Mouse (Mus musculus): ENCODE results near the gene Efemp1. TPM values are rescaled to one million over a fixed set of nuclear protein-coding genes. Genes with fewer than 3 reads are reported as not detected.

Efemp1 gene
- polyA plus RNA-seq, 1 experiment from 2014 or later = 64.5 TPM

DNA sequence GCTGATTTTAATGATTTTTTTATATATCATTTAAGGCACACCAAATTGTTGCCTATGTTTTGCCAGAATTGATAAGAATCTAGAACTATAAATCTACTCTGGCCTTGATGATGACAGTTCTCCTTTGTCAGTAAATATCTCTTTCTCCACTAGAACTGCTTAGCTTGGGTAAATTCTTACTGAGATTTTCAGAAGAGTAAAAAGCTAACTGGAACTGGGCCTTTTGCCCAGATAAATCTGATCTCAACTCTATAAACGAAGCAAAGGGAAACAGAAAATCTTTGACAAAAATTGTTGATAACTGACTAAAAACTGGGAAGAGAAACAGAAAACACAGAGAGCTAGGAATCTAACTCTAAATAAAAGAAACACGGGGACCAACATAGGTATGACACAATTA is 51.6 kb downstream of the Efemp1 start:
- Histone ChIP-seq H3K4me1 (ENCODE audit: control insufficient read depth, insufficient read depth, low read length) (no peaks in the 10 kb centered on the region), H3K4me2 (ENCODE audit: low read depth, low read length) (no peak overlapping the region), H3K9ac (ENCODE audit: low read depth, low read length) (no peak overlapping the region), H3K9me3 (ENCODE audit: control insufficient read depth, low read length) (no peaks in the 10 kb centered on the region), H3K27ac (replicated peaks; ENCODE audit: low read depth, low read length) (no peak overlapping the region), H3K27me3 (replicated peaks; ENCODE audit: control insufficient read depth, insufficient read depth, low read length) (no peaks in the 10 kb centered on the region), H3K4me3 (ENCODE audit: low read depth, low read length) (no peak overlapping the region), H3K36me3 (ENCODE audit: control insufficient read depth, insufficient read depth, low read length) (no peaks in the 10 kb centered on the region)
- WGBS = 62% methylated on average over 2 of the region's 2 CpGs
- no peak for ATAC-seq (ENCODE audit: low read depth)
- peak; percentile 60 for DNase-seq (ENCODE audit: low spot score)

DNA sequence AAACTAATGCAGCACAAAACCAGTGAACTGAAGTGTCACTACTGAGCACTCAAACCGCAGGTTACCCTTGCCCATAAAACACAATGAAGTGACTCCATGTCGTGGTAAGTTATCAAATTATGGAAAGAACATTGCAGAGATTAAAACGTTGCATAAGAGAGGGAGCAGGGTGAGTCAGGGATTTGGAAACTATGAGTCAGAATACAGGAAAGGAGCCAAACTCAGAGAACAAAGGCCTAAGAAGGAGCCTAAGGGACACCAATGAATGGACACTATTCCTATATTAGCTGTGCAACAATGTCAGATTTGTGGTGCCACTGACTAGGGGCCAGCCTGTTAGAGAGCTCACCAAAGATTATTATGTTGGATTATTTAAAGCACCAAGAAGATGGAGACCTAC is 53.3 kb downstream of the Efemp1 start:
- whole genome bisulfite sequencing = 74% methylated on average over 3 of the region's 3 CpGs
- Histone ChIP-seq H3K9me3 (ENCODE audit: control insufficient read depth, low read length) (no peaks in the 10 kb centered on the region), H3K9ac (ENCODE audit: low read depth, low read length) (no peak overlapping the region), H3K27me3 (replicated peaks; ENCODE audit: control insufficient read depth, insufficient read depth, low read length) (no peaks in the 10 kb centered on the region), H3K36me3 (ENCODE audit: control insufficient read depth, insufficient read depth, low read length) (no peaks in the 10 kb centered on the region), H3K27ac (replicated peaks; ENCODE audit: low read depth, low read length) (no peak overlapping the region), H3K4me2 (ENCODE audit: low read depth, low read length) (no peak overlapping the region), H3K4me1 (ENCODE audit: control insufficient read depth, insufficient read depth, low read length) (no peaks in the 10 kb centered on the region), H3K4me3 (ENCODE audit: low read depth, low read length) (no peak overlapping the region)
- ATAC-seq (ENCODE audit: low read depth) = no peak
- no peak for DNase-seq (ENCODE audit: low spot score)

DNA sequence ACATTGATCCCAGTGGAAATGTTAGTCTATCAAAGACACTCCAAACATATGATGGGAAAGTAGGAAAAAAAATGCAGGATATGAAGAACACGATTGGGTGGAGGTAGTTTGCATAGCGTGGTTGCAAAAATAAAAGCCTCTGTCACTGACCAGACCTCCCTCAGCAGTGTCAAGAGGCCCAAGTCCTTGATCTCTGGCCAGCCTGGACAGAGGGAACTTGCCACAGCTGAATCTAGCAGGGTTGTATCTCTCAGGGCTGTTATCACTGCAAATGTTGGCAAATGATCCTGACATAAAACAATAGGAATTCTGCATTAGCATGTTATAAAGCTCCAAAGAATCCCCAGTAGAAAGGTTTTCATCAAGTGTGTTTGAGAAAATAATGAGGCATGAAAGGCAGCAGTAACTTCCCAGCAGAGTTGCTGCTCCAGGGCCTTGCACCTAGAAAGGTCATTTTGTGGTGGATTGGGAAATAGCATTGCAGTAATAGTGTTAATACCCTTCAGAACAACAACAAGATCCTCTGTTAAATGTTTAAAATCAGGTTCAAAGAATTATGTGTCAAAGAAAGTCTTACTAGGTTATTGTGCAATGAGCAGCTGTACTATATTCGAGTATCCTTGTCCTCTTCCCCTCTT is 56.0 kb downstream of the Efemp1 start:
- ATAC-seq (ENCODE audit: low read depth) = no peak
- no peak overlapping the region for H3K27ac ChIP-seq (replicated peaks; ENCODE audit: low read depth, low read length)
- 53% methylated on average over 3 of the region's 3 CpGs for WGBS
- H3K36me3 ChIP-seq (ENCODE audit: control insufficient read depth, insufficient read depth, low read length) = no peaks in the 10 kb centered on the region
- H3K4me3 ChIP-seq (ENCODE audit: low read depth, low read length) = no peak overlapping the region
- no peak overlapping the region for H3K9ac ChIP-seq (ENCODE audit: low read depth, low read length)
- no peaks in the 10 kb centered on the region for H3K9me3 ChIP-seq (ENCODE audit: control insufficient read depth, low read length)
- no peak overlapping the region for H3K4me2 ChIP-seq (ENCODE audit: low read depth, low read length)
- DNase-seq (ENCODE audit: low spot score) = peak; percentile 12
- peaks cover 5% of the 10 kb centered on the region; the same call in 1 of the 2 replicates for H3K4me1 ChIP-seq (ENCODE audit: control insufficient read depth, insufficient read depth, low read length)
- no peaks in the 10 kb centered on the region for H3K27me3 ChIP-seq (replicated peaks; ENCODE audit: control insufficient read depth, insufficient read depth, low read length)

DNA sequence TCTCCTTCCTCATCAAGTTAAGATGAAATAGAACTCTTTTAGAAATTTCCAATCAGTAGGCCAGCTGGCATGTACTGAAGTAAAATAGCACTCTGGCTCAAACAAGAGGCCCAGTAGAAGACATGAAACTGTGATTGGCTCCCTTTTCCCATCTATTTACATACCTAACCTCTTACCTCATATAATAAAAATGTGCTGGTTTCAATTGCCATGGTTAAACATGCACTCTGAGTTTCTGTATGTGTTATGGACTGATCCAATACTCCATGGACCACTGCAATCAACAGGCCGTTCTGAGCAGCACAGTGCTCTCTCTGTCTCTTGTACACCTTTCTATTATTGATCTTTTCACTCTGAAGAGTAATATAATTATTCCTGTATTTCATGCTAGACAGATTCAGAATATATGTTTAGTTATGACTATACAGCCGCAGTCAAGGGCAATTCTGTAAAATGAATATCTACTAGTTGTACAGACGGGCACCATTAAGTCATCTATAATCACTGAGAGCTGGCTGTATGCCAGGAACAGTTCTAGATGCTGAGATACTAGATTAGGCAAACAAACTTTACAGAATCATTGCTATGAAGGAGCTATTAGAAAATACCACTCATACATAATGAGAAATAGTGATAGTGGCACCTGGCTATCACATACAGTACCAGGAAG is 59.6 kb downstream of the Efemp1 start:
- no peaks in the 10 kb centered on the region for H3K9me3 ChIP-seq (ENCODE audit: control insufficient read depth, low read length)
- H3K27me3 ChIP-seq (replicated peaks; ENCODE audit: control insufficient read depth, insufficient read depth, low read length) = no peaks in the 10 kb centered on the region
- H3K27ac ChIP-seq (replicated peaks; ENCODE audit: low read depth, low read length) = no peak overlapping the region
- no peak overlapping the region for H3K4me3 ChIP-seq (ENCODE audit: low read depth, low read length)
- DNase-seq (ENCODE audit: low spot score) = peak; percentile 31
- H3K4me2 ChIP-seq (ENCODE audit: low read depth, low read length) = no peak overlapping the region
- H3K36me3 ChIP-seq (ENCODE audit: control insufficient read depth, insufficient read depth, low read length) = no peaks in the 10 kb centered on the region
- H3K4me1 ChIP-seq (ENCODE audit: control insufficient read depth, insufficient read depth, low read length) = peaks cover 5% of the 10 kb centered on the region; the same call in 1 of the 2 replicates
- H3K9ac ChIP-seq (ENCODE audit: low read depth, low read length) = no peak overlapping the region
- peak; percentile 62; the same call in 1 of the 2 replicates for ATAC-seq (ENCODE audit: low read depth)
- WGBS = 62% methylated on average over 3 of the region's 3 CpGs

DNA sequence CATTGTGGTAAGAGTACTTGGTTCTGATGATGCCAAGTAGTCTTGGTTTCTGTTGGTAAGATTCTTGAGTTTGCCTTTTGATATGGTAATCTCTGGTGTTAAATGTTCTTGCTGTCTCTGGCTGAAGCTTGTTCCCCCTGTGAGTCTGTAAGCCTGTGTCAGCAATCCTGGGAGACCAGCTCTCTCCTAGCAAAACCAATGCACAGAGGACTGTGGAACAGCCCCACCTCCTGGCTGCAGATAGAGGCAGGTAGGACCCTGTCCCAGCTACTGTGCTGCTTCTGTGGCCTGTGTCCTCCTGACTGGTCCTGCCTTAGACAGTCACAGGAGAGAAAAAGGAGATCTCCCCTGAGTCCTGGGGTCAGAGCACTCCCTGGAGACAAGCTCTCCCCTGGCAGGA is 81.4 kb downstream of the Efemp1 start:
- Histone ChIP-seq H3K4me2 (ENCODE audit: low read depth, low read length) (no peak overlapping the region), H3K36me3 (ENCODE audit: control insufficient read depth, insufficient read depth, low read length) (no peaks in the 10 kb centered on the region), H3K27me3 (replicated peaks; ENCODE audit: control insufficient read depth, insufficient read depth, low read length) (no peaks in the 10 kb centered on the region), H3K9me3 (ENCODE audit: control insufficient read depth, low read length) (no peaks in the 10 kb centered on the region), H3K4me1 (ENCODE audit: control insufficient read depth, insufficient read depth, low read length) (no peaks in the 10 kb centered on the region), H3K4me3 (ENCODE audit: low read depth, low read length) (no peak overlapping the region), H3K9ac (ENCODE audit: low read depth, low read length) (no peak overlapping the region), H3K27ac (replicated peaks; ENCODE audit: low read depth, low read length) (no peak overlapping the region)
- ATAC-seq (ENCODE audit: low read depth) (no peak), DNase-seq (ENCODE audit: low spot score) (no peak)

DNA sequence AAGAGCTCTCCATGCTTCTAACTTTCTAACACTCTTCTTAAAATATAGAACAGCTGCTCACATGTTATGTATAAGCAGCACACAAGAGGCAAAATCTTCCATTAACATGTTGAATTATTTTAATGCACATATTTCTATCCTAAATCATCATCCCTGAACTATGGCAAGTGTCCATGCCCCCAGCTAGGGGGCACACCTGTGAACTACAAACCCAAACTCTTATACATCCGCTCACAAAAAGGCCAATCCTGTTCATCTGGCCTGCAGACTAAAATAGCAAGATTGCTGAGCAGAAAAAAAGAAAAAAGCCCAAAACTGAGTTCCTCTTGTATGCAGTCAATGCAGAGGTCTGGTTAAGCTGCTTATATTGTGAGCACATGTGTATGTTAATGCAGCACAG is 86.6 kb downstream of the Efemp1 start:
- Histone ChIP-seq H3K4me3 (ENCODE audit: low read depth, low read length) (no peak overlapping the region), H3K27ac (replicated peaks; ENCODE audit: low read depth, low read length) (no peak overlapping the region), H3K9ac (ENCODE audit: low read depth, low read length) (no peak overlapping the region), H3K36me3 (ENCODE audit: control insufficient read depth, insufficient read depth, low read length) (no peaks in the 10 kb centered on the region), H3K9me3 (ENCODE audit: control insufficient read depth, low read length) (no peaks in the 10 kb centered on the region), H3K4me2 (ENCODE audit: low read depth, low read length) (no peak overlapping the region), H3K4me1 (ENCODE audit: control insufficient read depth, insufficient read depth, low read length) (no peaks in the 10 kb centered on the region), H3K27me3 (replicated peaks; ENCODE audit: control insufficient read depth, insufficient read depth, low read length) (no peaks in the 10 kb centered on the region)
- 53% methylated on average over 1 of the region's 1 CpGs for WGBS
- ATAC-seq (ENCODE audit: low read depth) = no peak
- DNase-seq (ENCODE audit: low spot score) = peak; percentile 65

DNA sequence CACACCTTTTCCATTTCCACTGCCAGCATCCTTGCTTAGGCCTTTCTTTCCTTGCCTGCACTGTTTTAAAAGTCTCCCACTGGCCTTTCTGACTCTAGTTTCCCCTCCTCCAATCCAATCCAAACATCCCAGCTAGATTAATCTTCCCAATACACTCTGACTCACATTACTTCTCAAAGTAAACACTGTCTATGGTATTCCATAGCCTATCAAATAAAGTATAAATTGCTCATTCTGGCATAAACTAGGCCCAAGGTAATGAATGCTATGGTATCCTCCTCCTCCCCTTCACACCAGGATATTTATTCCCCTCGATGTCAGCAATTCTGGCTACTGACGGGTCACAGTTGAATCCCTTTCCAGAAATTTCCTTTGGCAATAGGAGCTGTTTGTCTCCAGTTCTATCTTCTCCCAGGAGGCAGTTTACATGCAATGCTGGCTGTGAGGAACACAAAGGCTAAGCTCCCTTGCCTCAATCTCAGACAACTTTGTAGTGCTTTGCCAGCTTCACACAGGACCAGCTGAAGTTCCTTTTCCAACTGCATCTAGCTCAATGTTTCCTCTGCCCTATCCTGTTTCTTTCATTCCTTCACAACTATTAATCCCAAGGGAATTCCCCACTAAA is 98.7 kb downstream of the Efemp1 start:
- Histone ChIP-seq H3K36me3 (ENCODE audit: control insufficient read depth, insufficient read depth, low read length) (no peaks in the 10 kb centered on the region), H3K27me3 (replicated peaks; ENCODE audit: control insufficient read depth, insufficient read depth, low read length) (no peaks in the 10 kb centered on the region), H3K9me3 (ENCODE audit: control insufficient read depth, low read length) (no peaks in the 10 kb centered on the region), H3K27ac (replicated peaks; ENCODE audit: low read depth, low read length) (no peak overlapping the region), H3K4me3 (ENCODE audit: low read depth, low read length) (no peak overlapping the region), H3K9ac (ENCODE audit: low read depth, low read length) (no peak overlapping the region), H3K4me1 (ENCODE audit: control insufficient read depth, insufficient read depth, low read length) (peaks cover 8% of the 10 kb centered on the region; the same call in 1 of the 2 replicates), H3K4me2 (ENCODE audit: low read depth, low read length) (no peak overlapping the region)
- ATAC-seq (ENCODE audit: low read depth) (no peak), DNase-seq (ENCODE audit: low spot score) (peak; percentile 14)
- WGBS = 63% methylated on average over 2 of the region's 2 CpGs

DNA sequence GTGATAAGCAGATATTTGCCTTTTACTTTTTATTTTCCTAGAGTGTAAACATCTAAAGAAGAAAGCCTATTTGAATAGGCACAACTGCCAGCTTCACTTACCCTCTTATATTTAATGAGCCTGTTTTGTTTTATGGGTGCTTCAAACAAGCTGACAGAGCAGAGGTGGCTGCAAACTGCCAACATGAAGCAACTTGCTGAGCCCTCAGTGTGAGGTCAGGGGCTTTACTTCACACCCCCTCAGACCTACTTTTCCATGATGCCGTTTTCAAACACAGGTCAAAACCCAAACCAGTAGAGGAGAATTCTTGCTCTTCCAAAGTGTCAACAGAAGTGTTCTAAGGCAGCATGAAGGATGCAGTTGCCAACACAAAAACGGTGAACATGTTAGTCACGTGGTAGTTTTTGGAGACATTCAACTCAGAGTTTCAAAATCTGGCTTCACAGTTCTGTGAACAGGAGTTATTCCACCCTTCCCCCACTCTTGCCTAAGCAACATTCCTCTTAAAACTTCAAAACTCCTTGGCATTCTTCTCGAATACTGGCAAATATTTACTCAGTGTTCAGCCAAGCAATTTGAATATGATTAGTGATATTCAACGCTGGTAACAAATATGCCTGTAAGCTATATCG is 101.8 kb downstream of the Efemp1 start:
- H3K4me1 ChIP-seq (ENCODE audit: control insufficient read depth, insufficient read depth, low read length) = peaks cover 8% of the 10 kb centered on the region; the same call in 1 of the 2 replicates
- H3K27me3 ChIP-seq (replicated peaks; ENCODE audit: control insufficient read depth, insufficient read depth, low read length) = no peaks in the 10 kb centered on the region
- peak; percentile 55; the same call in 1 of the 2 replicates for ATAC-seq (ENCODE audit: low read depth)
- no peak overlapping the region for H3K27ac ChIP-seq (replicated peaks; ENCODE audit: low read depth, low read length)
- DNase-seq (ENCODE audit: low spot score) = peak; percentile 70
- H3K4me3 ChIP-seq (ENCODE audit: low read depth, low read length) = no peak overlapping the region
- H3K9ac ChIP-seq (ENCODE audit: low read depth, low read length) = no peak overlapping the region
- H3K4me2 ChIP-seq (ENCODE audit: low read depth, low read length) = no peak overlapping the region
- H3K36me3 ChIP-seq (ENCODE audit: control insufficient read depth, insufficient read depth, low read length) = no peaks in the 10 kb centered on the region
- WGBS = 40% methylated on average over 6 of the region's 6 CpGs
- H3K9me3 ChIP-seq (ENCODE audit: control insufficient read depth, low read length) = no peaks in the 10 kb centered on the region

All from embryonic facial prominence, embryonic 14.5 days (tissue).